Mouse (Mus musculus): ENCODE measurements around the gene Pafah1b3. TPM values are rescaled to one million over a fixed set of nuclear protein-coding genes. Genes with fewer than 3 reads are reported as not detected.
"Not testable (repeated sequence)": the region's sequence is repeated elsewhere in the genome, so short reads cannot be mapped to it uniquely, and the experiment has no call there.

Pafah1b3 gene
- polyA plus RNA-seq, 1 experiment from 2014 or later, result 29.3 TPM

DNA sequence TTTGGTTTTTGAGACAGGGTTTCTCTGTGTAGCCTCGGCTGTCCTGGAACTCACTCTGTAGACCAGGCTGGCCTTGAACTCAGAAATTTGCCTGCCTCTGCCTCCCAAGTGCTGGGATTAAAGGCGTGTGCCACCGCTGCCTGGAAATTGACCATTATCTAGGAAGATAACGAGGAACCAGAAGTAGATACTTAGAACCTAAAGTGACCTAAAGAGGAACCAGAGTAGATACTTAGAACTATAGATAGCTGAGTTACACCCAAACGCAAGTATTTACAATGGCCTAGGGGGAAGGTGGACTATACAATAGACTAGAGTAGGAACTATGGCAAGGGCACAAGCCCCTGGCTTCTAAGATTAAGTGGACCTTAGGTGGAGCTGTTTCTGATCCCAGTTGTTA is 32.0 kb downstream of the Pafah1b3 start:
- not testable (repeated sequence) for H3K4me2 ChIP-seq; H3K9ac ChIP-seq; H3K27ac ChIP-seq; ATAC-seq (ENCODE audit: low read depth); H3K36me3 ChIP-seq; H3K4me3 ChIP-seq (replicated peaks); H3K9me3 ChIP-seq (replicated peaks); H3K27me3 ChIP-seq; DNase-seq
- WGBS (ENCODE audit: insufficient replicate concordance), result 45% methylated on average over 5 of the region's 5 CpGs
- H3K4me1 ChIP-seq (replicated peaks), result peaks cover 54% of the 10 kb centered on the region

DNA sequence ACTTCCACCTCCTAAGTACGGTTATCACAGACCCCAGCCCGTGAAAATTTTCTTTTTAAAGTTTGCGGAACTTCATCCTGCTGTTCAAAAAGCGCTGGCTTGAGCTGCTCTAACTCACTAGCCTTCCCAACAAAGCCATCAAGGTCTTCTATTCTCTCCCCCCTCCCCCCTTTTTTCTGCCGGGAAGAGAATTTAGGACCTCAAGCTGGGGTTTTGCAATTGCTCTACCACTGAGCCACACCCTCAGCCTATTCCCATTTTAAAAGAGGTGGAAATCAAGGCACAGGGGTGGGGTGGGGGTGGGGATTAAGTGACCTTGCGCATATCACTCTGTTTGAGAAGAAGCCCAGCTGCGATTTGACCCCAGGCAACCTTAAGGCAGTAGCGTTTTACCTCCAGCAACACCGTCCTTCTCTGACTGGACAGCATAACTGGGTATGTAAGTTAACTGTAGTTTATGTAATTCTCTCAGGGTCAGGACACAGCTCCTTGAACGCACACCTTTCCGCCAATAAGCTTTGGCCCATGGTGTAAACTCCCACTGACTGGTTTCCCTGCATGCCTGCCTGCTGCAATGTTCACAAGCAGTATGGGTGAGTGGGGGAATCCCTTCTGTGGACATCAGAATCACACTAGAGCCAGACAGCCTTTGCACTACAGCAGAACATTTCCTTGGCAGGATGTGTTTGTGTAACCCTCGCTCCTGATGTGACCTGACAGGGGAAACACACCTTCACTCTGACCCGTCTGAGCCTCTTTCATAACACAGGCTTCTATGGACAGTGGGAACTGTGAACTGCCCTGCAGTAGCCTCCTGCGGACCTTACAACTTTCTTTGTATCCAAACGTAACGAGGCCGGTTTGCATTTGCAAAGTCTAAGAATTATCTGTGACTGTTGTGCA is 33.6 kb downstream of the Pafah1b3 start:
- Histone ChIP-seq H3K4me2 (no peak overlapping the region), H3K27me3 (no peaks in the 10 kb centered on the region), H3K4me3 (replicated peaks) (no peak overlapping the region), H3K36me3 (no peaks in the 10 kb centered on the region), H3K27ac (no peak overlapping the region; the same call in 1 of the 2 replicates), H3K4me1 (replicated peaks) (peaks cover 39% of the 10 kb centered on the region), H3K9me3 (replicated peaks) (no peaks in the 10 kb centered on the region), H3K9ac (no peak overlapping the region)
- DNase-seq (no peak), ATAC-seq (ENCODE audit: low read depth) (no peak)
- 46% methylated on average over 17 of the region's 17 CpGs for WGBS (ENCODE audit: insufficient replicate concordance)

DNA sequence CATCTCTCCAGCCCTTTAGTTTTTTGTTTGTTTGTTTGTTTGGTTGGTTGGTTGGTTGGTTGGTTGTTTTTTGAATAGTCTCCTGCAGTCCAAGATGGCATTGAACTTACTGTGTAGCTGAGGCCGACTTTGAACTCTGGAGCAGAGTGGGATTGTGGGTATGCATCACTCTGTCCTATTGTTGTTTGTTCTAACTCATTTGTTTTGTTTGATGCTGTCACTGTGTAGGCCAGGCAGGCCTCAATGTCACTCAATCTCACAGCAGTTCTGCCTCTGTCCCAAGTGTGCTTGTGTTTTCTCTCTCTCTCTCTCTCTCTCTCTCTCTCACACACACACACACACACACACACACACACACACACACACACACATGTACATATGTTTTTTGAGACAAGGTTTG is 35.9 kb downstream of the Pafah1b3 start:
- Histone ChIP-seq H3K9me3 (replicated peaks) (no peaks in the 10 kb centered on the region), H3K4me1 (replicated peaks) (peaks cover 30% of the 10 kb centered on the region), H3K27ac (no peak overlapping the region), H3K4me3 (replicated peaks) (no peak overlapping the region), H3K36me3 (no peaks in the 10 kb centered on the region), H3K9ac (no peak overlapping the region), H3K4me2 (no peak overlapping the region), H3K27me3 (no peaks in the 10 kb centered on the region)
- DNase-seq, result no peak
- ATAC-seq (ENCODE audit: low read depth), result no peak
- 50% methylated on average over 1 of the region's 1 CpGs for WGBS (ENCODE audit: insufficient replicate concordance)

DNA sequence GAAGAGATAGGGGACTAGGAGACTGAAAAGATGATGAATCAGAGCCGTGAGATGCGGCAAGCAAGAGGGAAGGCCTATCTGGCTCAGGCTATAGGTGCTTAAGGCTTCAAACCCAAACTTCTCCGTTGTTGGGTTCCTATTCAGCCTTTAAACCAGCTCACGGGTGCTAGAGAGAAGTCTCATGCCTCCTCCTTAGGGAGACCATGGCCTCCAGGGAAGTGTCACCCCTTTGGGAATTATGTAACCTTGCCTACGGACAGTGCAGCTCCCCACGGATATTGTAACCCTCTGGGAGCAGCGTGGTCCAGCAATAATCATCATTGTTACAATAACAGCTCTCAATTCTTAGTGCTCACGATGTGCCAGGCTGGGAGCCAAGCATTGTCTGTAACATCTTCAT is 46.0 kb downstream of the Pafah1b3 start:
- peak overlapping the region; percentile 84 for H3K4me3 ChIP-seq (replicated peaks)
- WGBS (ENCODE audit: insufficient replicate concordance), result 40% methylated on average over 8 of the region's 8 CpGs
- H3K4me1 ChIP-seq (replicated peaks), result peaks cover 51% of the 10 kb centered on the region
- H3K27me3 ChIP-seq, result peaks cover 6% of the 10 kb centered on the region
- DNase-seq (no peak), ATAC-seq (ENCODE audit: low read depth) (no peak)
- peak overlapping the region; percentile 90; the same call in 1 of the 2 replicates for H3K9ac ChIP-seq
- no peaks in the 10 kb centered on the region for H3K9me3 ChIP-seq (replicated peaks)
- H3K27ac ChIP-seq, result peak overlapping the region; percentile 57
- H3K4me2 ChIP-seq, result peak overlapping the region; percentile 99
- H3K36me3 ChIP-seq, result no peaks in the 10 kb centered on the region

DNA sequence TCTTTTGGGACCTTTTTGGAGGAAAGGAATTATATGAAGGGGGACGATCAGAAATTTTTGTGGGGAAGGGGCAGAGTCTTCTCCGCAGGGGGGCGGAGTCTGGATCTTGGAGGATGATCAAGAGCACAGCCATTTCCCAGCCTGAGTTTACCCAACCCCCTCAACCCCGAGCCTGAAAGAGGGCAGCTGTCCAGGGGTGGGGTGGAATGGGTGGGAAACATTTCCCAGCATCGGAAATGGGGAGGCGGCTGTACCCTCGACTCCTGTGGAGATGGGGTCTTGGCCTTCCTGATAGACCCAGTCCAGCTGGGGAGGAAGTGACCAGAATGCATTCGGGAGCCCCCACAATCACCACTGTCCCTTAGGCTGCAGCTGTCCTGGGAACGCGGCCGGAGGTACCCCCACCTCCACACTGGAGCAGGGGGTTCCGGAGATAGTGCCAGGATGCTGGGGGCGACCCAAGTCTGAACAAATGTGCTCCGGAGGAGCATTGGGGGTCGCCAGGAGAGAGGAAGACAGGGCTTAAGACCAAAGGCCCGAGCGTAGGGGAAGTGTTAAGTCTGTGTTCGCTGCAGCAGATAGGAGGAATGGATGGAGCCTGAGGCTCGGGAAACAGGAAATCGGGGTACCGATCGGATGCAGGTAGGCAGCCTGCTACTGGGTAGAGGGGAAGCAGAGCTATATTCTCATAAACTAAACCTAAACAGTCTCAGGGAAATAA is 46.6 kb downstream of the Pafah1b3 start:
- peaks cover 57% of the 10 kb centered on the region for H3K4me1 ChIP-seq (replicated peaks)
- DNase-seq, result no peak

DNA sequence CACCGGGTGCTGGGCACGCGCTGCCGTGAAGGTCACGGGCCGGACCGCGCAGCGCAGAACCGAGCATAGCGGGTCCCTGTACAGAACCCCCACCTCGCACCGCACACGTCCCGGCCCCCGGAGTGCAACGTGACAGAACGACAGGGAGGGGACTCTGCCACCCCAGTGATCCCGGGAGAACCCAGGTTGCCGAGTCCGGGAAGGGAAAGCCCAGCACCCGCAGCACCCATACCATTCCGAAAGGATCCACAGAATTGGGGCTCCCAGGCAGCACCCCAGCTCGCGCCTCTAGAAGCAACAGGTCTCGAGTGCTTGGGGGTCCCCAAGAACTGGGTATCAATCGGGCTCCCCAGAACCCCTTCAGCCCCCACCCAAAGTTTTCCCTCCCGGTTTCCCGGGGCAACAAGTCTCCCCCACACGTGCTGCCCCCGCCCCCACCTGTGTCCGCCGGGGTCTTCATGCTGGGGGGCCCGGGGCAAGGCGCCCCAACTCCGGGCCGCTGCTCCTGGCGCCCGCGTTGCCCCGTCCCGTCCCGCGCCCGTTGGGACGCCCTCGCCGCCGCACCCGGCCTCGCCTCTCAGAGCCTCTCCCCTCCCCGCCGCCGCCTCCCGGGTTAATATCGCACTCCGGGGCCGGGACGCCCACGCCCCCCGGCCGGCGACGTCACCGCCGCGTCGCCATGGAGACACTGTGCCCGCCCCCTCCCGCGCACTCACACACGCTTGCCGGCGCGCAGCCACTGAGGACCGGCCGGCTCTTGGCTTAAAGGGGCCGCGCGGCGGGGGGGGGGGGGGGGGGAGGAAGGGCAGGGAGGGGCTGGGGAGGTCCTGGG is 47.4 kb downstream of the Pafah1b3 start, which contains the start of gene Erf:
Gene Erf (minus strand): TSS at position 621 of the 832 bp plus-strand sequence.
- DNase-seq (peak; percentile 89), ATAC-seq (ENCODE audit: low read depth) (peak; percentile 81)
- peak within 1 kb of the TSS; percentile 89 for H3K27ac ChIP-seq
- H3K27me3 ChIP-seq, result peaks cover 6% of the 10 kb centered on the region
- peak within 1 kb of the TSS; percentile 90 for H3K9ac ChIP-seq
- peaks cover 8% of the 10 kb centered on the region for H3K36me3 ChIP-seq
- H3K9me3 ChIP-seq (replicated peaks), result no peaks in the 10 kb centered on the region
- peak within 1 kb of the TSS; percentile 84 for H3K4me3 ChIP-seq (replicated peaks)
- H3K4me1 ChIP-seq (replicated peaks), result peaks cover 61% of the 10 kb centered on the region
- H3K4me2 ChIP-seq, result peak within 1 kb of the TSS; percentile 99
- WGBS (ENCODE audit: insufficient replicate concordance), result under 1% methylated on average over 72 of the region's 81 CpGs

More for the DNA sequence above, 46.6 kb downstream of the Pafah1b3 start:
- no peaks in the 10 kb centered on the region for H3K9me3 ChIP-seq (replicated peaks)
- no peaks in the 10 kb centered on the region for H3K36me3 ChIP-seq
- peak overlapping the region; percentile 90 for H3K9ac ChIP-seq
- WGBS (ENCODE audit: insufficient replicate concordance), result 6% methylated on average over 22 of the region's 22 CpGs
- H3K27me3 ChIP-seq, result peaks cover 6% of the 10 kb centered on the region
- peak overlapping the region; percentile 84 for H3K4me3 ChIP-seq (replicated peaks)
- ATAC-seq (ENCODE audit: low read depth), result no peak
- H3K4me2 ChIP-seq, result peak overlapping the region; percentile 99
- peak overlapping the region; percentile 57 for H3K27ac ChIP-seq

DNA sequence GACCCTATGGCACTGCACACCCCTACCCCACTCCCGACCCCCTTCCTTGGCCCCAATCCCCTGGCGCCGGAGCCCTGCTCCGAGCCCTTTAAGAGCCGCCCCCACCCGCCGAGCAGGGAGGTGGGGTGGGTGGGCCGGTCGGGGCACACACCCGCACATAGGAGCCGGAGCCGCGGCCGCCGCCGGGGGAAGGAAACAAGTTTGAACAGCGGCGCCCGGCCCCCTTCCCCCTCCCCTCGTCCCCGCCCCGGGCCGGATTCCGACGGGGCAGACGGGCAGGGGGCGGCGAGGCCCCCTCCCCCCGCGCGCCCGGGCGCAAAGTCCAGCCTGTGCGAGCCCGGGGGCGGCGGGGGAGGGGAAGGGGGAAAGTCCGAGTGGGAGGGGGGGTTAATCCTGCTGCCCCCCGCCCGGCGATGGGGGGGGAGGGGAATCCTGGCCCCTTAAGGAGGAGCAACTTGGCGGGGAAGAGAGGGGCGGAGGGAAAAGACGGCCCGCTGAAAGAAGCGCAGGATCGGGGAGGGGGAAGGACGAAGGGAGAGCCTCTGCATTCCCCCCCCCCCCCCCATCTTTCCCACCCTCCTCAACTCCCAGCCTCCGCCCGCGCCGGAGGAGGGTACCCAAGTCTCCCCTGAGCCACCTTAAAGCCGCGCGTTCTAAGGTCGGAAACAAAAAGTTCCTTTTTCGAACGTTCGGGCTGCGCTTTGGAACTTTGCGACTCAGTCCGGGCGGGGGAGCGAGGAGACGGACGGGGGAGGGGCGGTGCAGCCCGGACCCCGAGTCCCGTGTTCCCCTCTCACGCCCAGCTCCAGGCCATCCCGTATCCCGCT is 48.3 kb downstream of the Pafah1b3 start:
- peak; percentile 49 for ATAC-seq (ENCODE audit: low read depth)
- Histone ChIP-seq H3K4me3 (replicated peaks) (peak overlapping the region; percentile 84), H3K9ac (peak overlapping the region; percentile 90), H3K27ac (peak overlapping the region; percentile 89), H3K4me1 (replicated peaks) (peaks cover 66% of the 10 kb centered on the region), H3K36me3 (peaks cover 17% of the 10 kb centered on the region), H3K9me3 (replicated peaks) (no peaks in the 10 kb centered on the region), H3K27me3 (peaks cover 6% of the 10 kb centered on the region), H3K4me2 (peak overlapping the region; percentile 99)
- no peak for DNase-seq
- WGBS (ENCODE audit: insufficient replicate concordance), result under 1% methylated on average over 48 of the region's 73 CpGs

DNA sequence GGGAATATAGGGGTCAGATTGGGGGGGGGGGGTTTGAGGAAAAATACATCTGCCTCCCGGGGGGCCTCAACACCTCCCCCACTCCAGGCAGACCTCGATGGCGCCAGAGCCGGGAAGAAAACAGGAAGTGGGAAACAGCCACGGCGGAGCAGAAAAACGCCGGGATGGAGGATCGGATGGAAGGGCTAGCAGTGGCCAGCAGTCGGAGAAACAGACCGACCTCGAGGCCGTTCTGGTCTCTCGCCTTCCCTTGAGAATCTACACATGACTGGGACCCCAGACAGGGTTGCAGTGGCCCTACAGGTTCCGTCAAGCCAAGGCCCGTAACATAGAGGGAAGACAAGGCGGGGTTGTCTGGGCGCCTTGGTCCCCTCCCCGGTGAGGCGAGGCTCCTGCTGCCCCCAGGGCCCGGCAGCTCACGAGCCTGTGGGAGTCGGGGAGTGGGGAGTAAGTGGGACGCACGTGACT is 48.9 kb downstream of the Pafah1b3 start:
- Histone ChIP-seq H3K9me3 (replicated peaks) (no peaks in the 10 kb centered on the region), H3K27me3 (peaks cover 6% of the 10 kb centered on the region), H3K4me1 (replicated peaks) (peaks cover 67% of the 10 kb centered on the region), H3K4me3 (replicated peaks) (peak overlapping the region; percentile 84), H3K36me3 (peaks cover 22% of the 10 kb centered on the region), H3K9ac (peak overlapping the region; percentile 90), H3K4me2 (peak overlapping the region; percentile 99), H3K27ac (peak overlapping the region; percentile 89)
- ATAC-seq (ENCODE audit: low read depth) (peak; percentile 2), DNase-seq (no peak)
- 1% methylated on average over 25 of the region's 25 CpGs for whole genome bisulfite sequencing (ENCODE audit: insufficient replicate concordance)

DNA sequence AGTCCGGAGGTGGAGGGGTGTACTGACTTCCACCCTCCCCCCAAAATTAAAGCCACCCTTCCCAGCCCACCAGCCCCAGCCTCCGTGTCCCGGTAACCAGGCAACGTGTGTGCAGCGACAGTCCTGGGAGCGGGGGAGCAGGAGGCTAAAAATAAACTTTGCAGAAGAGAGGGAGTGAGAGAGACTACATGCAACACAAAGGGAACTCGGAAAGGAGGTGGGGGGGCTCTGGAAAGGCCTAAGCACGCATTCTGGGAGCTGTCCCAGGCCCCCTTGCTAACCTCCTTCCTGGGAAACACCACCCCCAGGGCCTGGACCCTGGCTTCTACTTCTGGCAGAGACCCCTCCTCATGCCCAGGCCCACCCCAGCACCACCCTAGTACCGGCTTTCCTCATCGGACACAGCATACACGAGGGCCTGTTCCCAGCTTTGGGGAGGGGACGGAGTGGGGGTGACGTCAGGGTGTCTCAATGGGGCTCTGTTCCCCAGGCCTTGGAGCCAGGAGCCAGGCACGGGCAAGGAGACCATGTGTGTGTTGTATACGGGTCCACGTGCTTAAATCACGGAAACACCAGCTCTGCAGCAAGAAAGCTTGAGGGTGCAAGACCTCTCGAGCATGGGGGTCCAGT is 49.7 kb downstream of the Pafah1b3 start:
- Histone ChIP-seq H3K27ac (peak overlapping the region; percentile 89), H3K27me3 (peaks cover 6% of the 10 kb centered on the region), H3K9ac (peak overlapping the region; percentile 90), H3K4me2 (peak overlapping the region; percentile 99), H3K4me3 (replicated peaks) (peak overlapping the region; percentile 84), H3K9me3 (replicated peaks) (no peaks in the 10 kb centered on the region), H3K4me1 (replicated peaks) (peaks cover 67% of the 10 kb centered on the region), H3K36me3 (peaks cover 26% of the 10 kb centered on the region)
- ATAC-seq (ENCODE audit: low read depth) (no peak), DNase-seq (no peak)
- 5% methylated on average over 18 of the region's 18 CpGs for WGBS (ENCODE audit: insufficient replicate concordance)

DNA sequence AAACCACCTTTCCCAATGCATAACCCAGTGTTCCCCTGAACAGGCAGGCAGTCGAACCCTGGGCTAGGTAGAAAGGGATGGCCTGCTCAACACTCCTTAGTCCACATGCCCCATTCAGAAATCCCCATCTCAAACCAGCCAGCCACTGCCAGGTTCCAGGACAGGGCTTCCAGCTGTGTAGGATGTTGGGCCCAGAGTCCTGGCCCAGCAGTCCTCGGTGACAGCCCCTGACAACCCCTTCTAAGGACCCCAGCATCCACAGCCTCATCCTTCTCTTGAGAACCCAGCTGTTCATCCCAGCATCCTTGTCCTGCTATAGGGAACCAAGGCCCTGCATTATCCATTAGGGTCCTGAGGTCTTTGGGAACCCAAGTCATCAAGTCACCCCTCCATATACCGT is 50.3 kb downstream of the Pafah1b3 start:
- peak overlapping the region; percentile 89; the same call in 1 of the 2 replicates for H3K27ac ChIP-seq
- H3K4me3 ChIP-seq (replicated peaks), result peak overlapping the region; percentile 84
- ATAC-seq (ENCODE audit: low read depth), result no peak
- 31% methylated on average over 3 of the region's 3 CpGs for WGBS (ENCODE audit: insufficient replicate concordance)
- H3K27me3 ChIP-seq, result peaks cover 6% of the 10 kb centered on the region
- no peaks in the 10 kb centered on the region for H3K9me3 ChIP-seq (replicated peaks)
- peaks cover 67% of the 10 kb centered on the region for H3K4me1 ChIP-seq (replicated peaks)
- peaks cover 32% of the 10 kb centered on the region for H3K36me3 ChIP-seq
- peak overlapping the region; percentile 90 for H3K9ac ChIP-seq
- H3K4me2 ChIP-seq, result peak overlapping the region; percentile 99
- DNase-seq, result no peak
